Mouse (Mus musculus) heart, postnatal 36 days (tissue): ENCODE results near the gene Higd1c. TPM values are rescaled to one million over a fixed set of nuclear protein-coding genes. Genes with fewer than 3 reads are reported as not detected.
"Not testable (repeated sequence)": the region's sequence is repeated elsewhere in the genome, so short reads cannot be mapped to it uniquely, and the experiment has no call there.

Experiments used
- DNase-seq, 2 experiments: peaks; one replicate each; pipeline ENCODE4 v3.0.0; 2021 to 2022
- intact Hi-C: fragments of 180-260 bp; cut with DNase I; formaldehyde crosslinking; loops from one replicate; pipeline ENCODE4 v1.15.1; 2025
- total RNA-seq, 2 experiments: library from RNA; stranded (reverse); gene quantifications; 2 replicates each; pipeline ENCODE4 v1.2.3; 2021

Gene Higd1c
- total RNA-seq, 2 experiments from 2014 or later, result not detected

DNA sequence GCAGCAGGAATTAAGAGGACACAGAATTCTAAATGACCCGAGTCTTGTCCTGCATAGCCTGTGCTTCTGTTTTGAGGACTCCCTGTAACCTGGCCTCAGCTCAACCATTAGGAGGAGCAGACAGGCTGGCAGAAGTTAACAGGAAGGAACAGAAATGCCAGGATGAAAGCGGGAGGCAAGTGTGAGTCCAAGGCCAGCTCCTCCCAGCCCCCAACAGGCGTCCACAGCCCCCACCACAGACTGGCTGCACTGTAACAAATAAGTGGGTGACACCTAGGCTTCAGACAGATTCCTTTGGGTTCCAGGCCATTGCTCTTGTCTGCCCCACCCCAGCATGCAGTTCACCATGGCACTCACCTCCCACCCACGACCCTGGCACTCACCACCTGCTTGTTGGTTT is 38.5 kb downstream of the Higd1c start:
- intact Hi-C loops, result no loop called here
- DNase-seq, result no peak

DNA sequence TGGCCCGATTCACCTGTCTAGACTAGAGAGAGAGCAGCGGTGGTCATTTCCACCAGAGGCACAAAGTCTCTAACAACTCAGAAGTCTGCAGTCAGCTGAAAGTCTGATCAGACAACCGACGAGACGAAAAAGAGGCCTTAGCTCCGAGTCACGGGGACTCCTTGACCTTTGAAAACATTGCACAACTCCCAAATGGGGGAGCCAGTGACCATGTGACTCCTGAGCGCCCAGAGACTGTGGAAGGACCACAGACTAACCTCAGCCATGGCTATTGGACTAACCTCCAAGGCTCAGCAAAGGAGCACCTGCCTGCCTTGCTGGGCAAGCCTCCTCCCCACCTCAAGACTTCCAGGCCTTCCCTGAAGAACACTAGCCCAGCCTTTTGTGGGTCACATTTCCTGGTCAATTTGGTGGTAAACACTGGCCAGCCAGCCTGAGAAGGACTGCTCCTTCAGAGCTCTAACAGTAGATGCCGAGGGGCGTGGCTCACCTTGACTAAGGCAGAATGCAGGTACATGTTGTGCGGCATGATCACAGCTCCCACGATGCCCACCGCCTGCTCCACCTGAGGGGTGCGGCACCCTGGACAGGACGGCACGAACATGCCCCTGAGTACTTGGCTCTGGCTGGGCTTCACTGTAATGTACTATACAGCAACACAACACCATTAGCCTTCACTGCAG is 39.1 kb downstream of the Higd1c start:
- intact Hi-C loops, result no loop called here
- no peak for DNase-seq

DNA sequence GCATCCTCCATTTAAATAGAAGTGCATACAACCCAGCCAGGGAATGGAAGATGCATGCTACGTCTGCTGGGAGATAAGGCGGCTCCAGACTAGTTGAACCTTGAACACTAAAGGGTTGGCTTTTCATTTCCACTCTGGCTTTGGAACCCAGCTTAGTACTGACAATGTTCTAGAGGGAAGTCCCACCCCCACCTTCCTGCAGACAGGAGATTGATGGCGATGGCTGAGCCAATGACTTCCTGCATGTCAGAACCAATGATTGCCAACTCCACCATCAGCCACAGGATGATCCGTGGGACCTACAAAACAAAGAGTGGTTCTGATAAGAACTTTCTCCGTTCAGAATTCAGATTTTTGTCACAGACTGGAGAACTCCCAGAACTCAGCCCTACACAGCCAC is 41.7 kb downstream of the Higd1c start:
- intact Hi-C loops, result no loop called here
- DNase-seq, result no peak

DNA sequence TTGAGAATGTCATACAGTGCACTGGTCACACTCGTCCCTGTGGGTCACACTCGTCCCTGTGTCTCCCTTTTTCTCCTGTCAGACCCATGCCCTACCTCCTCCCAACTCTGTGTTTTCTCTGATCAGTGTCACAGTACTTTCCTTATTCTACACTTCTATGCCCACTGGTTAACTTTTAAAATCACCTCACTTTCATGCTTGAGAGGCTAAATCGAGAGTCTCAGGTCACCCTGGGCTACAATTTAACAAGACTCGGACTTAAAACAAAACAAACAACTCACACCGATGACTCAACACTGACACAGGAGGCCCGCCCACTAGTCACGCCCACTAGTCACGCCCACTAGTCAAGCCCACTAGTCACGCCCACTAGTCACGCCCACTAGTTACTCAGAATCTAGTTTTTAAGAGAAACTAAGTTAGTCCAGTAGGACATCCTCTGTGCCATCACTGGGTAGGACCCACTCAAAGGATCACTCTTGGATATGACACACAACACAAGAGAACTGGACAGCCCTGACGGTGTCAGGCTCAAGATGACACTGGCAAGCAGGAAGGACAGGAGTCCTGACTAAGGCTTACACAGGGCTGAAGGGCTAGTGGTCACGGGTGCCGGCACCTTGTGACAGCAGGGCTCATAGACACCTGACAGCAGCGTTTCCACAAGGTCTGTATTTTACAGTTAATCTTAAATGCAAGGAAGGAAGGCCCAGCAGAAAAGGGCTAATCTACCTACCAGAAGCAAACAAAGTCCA is 46.8 kb downstream of the Higd1c start:
- intact Hi-C loops, result no loop called here
- DNase-seq, result no peak

DNA sequence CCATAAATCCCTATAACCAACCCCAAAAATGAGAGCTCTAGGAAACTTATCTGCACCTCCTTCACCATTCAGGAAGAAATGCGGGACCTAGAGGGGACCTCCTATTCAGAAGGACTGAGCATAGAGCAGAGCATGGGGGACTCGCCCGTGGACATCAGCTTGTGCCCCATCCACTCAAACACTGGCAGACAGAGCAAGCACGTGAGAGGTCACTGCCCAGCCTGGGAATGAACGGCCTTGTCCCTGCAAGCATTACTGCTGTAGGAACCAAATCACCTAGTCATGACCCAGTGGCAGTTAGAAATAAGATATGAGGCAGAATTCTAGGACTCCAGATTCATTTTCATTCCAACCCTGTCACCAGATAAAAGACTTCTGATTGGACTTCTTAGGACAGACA is 47.4 kb downstream of the Higd1c start:
- intact Hi-C loops, result no loop called here

DNA sequence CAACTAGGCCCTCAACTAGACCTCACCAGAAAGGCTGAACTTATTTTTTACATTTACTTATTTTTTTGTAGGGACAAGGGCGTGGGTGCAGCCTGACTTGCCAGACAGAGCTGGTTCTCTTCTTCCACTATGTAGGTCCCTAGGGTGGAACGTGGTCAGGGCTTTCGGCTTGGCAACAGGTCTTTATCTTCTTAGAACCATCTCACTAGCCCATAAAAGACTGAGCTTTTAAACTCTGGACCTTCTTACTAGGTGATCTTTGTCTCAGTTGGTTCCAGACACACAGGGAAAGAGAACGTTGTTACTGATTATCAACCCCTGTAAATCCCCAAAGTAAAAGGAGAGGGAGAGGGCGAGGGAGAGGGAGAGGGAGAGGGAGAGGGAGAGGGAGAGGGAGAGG is 49.0 kb downstream of the Higd1c start:
- intact Hi-C loops, result no loop called here
- DNase-seq, result no peak

More for the DNA sequence above, 47.4 kb downstream of the Higd1c start:
- no peak for DNase-seq

DNA sequence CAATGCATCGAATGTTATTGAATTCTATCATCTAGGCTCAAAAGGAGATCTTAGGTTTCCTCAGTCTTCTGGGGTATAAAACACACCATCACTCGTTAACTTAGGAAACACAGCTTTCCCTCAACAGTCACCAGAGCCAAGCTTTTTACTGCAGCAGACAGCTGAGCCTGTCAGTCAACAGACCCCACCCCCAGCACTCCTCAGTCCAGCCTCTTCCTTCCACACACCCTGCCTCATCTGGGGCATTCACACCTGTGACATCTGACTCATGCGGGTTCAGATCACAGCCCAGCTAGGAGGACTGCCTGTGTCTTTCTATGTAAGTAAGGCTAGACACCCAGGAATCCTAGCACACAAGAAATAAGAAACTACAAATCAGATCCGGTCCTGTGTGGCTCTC is 49.7 kb downstream of the Higd1c start:
- no peak for DNase-seq
- intact Hi-C loops, result no loop called here

DNA sequence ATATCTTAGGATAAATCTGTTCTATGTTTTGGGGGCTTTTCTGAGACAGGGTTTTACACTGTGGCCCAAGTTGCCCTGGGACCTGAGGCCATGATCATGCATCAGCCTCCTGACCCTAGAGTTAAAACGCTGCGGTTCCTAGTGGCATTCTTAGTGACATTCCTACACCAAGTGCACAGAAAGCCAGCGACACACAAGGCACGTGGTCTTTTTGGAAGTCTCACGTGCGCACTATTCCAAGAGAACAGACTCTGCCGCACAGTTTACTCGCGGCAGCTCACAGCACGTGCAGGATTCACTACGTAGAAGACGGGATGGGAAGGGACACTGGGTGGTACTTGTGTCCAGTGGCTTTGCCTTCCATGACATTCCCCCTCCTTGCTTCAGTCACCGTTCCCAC is 50.6 kb downstream of the Higd1c start:
- intact Hi-C loops, result no loop called here
- DNase-seq, result no peak

DNA sequence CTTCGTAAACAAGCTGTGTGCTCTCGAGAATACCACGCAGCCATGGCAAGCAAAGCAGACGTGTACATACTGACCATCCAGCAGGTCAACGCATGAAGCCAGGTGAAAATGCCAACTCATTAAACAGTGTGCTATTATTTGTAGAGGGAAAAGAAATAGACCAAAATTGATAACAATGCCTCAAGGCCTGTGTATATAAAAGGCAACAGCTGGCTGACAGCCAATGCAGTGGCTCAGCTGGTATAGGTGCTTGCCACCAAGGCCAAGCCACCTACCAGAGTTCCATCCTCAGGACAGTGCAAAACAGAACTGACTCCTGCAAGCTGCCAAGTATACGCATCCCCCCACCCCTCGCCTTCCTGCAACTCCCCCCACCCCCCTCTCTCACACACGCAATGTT is 51.3 kb downstream of the Higd1c start:
- no peak for DNase-seq
- intact Hi-C loops, result no loop called here

DNA sequence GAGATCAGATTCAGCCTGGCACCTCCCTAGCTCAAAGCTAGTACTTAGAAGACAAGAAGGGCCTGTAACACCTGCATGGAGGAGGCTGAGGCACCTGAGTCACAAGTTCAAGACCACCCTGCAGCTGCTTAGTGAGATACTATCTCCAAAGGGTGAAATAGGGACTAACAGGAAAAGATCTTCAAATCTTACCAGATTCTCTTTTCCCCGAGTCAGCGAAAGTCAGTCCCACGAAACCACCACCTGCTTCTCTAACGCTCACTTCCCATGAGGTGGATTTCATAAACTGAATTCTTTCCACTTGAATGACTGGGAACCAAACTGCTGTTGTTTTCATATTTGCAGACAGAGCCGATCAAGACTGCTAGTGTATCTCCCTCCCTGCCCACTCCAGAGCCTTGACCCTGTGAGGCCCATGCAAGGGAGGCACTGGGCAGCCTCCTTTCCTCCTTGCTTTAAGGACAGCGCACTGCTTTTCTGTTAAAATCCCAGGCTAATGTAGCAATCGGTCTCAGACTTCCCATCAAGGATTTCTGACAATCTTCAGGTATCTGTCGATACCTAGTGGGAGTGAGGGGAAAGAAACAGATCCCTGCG is 53.6 kb downstream of the Higd1c start:
- intact Hi-C loops, result no loop called here
- no peak for DNase-seq

DNA sequence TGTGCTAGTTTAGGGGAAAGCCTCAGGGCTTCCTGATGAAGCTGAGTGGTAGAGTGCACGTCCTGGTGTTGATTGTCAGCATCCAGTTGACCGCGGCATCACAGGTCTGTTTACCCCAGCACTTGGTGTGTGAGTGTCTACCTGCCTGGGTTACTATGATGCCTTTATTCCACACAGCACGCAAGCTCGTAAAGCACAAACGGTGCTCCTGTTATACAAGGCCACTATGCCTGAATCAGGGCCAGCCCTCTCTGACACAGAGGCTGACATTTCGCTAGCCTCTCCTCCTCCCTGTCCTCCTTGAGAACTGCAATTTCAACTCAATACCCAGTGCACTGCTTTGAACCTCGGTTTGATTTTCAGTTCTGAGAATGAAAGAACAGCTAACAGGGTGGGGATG is 55.0 kb downstream of the Higd1c start:
- DNase-seq, result no peak
- intact Hi-C loops, result no loop called here

DNA sequence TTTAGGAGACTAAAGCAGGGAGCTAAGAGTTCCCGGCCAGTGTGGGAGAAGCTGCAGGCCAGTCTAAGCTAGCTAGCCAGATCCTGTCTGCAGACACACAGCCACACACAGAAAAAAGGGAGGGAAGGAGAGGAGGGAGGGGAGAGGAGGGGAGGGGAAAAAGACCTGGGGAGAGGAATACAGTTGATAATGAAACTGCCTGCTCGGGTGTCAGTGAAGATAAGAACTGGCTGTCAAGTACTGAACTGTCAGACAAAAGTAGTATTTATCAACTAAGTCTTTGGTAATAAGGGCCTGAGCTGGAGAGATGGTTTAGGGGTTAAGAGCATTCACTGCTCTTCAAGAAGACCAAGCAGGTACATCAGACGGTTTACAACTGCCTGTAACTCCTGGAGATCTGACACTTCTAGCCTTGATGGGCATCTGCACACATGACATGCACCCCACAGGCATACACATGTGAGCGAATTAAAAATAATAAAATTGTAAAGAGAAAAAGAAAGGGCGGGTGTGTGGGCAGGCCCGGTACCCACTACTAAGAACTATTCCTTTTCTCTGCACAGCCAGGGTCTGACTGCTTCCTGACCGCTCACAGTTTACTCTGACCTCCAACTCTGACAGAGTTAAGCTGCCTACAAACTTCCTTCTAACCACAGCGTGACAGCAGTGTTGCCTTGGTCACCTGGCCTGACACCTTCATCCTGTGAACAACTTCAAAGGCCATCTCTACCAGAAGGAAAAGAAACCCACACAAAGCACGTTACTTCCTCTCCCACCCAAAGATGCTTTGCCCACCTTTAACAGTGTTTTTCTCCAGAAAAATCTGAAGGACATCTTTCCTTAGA is 55.8 kb downstream of the Higd1c start:
- intact Hi-C loops, result no loop called here
- no peak for DNase-seq

DNA sequence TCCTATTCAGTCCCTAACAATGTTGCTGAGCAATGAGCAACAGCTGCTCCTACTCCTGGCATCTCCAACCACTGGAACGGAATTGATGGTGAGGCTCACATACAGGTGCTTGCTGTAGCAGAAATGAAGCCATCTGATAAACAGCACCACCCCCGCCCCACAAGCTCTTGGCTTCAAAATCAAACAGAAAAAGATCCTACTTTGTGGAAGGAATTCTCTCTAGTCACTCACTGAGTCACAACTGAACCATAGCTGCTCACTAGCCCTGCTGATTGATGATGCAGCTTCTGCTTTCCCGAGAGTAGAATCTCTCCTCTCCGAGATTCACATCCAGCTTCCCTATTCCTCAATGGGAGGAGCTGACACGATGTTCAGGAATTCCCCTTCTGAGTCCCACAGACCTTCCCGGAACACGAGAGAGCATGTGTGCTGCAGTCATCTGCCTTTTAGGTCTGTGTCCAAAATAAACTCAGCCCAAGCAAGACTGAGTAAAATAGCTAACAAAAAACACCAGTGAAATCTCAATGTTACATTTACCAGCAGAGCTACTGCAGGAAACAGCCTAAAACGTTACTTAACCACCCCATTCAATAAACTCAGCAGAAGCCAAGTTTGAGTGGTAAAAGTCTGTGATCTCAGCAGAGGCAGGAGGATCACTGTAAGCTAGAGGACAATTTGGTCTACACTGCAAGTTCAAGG is 56.9 kb downstream of the Higd1c start:
- intact Hi-C loops, result no loop called here
- no peak for DNase-seq

DNA sequence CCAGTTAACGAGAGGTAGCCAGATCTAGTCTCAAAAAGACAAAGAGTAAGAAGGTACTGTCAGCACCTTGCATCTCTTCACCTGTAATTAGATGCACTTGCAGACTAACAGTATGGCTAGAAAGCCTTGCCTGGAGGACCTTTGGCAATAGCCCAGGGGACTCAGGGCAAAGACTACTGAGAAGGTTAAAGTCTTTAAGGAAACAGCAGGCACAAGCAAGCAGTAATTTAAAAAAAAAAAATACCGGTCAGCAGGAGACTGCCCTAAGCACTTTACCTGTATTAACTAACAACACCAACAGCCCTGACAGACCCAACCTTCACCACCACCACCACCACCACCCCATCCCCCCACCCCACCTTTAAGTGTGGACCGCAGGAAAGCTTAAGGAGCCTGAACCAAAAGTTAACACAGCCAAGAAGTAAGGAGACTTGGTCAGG is 57.4 kb downstream of the Higd1c start, which contains the start of gene Gm5475:
TSS of gene Gm5475 (plus strand) at position 390 of the 440 bp plus-strand sequence.
- DNase-seq, intact Hi-C loops: not testable (repeated sequence)

DNA sequence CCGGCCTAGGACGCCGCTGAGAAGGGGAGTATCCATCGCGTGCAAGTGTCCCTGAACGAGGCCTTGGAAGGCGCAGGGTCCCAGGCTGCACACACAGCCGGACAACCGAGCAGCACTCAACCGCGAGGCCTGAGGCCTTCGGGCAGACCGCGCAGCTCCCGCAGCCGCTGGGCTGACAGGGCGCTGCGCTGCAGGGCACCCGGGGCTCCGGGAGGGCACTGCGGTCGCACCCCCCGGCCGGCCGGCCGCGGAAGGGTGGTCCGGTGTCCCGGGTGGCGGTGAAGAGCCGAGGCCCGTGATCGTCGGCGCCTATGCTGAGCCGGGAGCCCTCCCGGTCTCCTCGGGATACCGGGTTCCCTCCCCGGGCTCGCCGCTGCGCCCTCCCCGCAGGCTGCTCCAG is 58.1 kb downstream of the Higd1c start:
- intact Hi-C loops, result no loop called here
- peak in 1 of 2 experiments; percentile 31 for DNase-seq

DNA sequence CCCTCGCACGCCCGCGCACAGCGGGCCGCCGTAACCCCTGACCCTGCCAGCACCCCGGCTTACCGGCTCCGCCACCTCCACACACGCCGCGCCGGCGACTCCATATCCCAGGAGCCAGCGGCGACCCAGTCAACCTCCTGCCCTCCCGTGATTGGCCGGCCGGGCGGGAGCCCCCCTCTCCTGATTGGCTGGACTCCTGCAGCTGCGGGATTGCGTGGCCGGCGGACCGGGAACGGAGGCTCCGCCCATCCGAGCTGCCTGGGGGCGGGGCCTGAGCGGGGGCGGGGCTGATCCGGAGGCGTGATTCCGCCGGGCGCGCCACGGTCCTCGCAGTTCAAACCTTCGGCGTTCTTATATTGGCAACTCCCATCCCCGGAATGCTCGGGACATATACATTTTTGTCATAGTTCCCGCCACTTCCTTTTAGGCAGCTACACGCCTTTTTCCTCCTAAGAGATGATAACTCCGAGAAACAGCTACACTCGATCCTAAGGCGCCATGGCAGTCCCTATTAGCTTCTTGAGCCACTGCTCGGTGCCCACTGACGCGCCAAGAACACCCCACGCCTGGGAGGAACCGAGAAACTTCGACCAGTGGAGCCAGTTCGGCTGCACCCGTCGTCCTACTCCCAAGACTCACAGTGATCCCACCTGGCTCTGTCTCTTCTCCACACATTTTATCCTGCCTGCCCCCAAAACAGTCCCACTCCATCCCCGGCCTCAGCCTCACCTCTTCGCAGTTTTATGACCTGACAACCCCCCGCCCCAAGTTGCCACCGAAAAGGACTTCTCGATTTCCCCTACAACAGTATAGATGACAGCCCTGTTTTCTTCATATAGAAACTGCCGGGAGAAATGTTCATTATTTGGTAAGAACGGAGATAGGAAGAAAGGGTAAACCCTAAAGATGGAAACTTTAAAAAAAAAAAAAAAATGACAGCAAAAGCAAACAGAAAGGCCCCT is 58.8 kb downstream of the Higd1c start:
- intact Hi-C loops, result no loop called here
- peak; percentile 94 to 95 for DNase-seq

DNA sequence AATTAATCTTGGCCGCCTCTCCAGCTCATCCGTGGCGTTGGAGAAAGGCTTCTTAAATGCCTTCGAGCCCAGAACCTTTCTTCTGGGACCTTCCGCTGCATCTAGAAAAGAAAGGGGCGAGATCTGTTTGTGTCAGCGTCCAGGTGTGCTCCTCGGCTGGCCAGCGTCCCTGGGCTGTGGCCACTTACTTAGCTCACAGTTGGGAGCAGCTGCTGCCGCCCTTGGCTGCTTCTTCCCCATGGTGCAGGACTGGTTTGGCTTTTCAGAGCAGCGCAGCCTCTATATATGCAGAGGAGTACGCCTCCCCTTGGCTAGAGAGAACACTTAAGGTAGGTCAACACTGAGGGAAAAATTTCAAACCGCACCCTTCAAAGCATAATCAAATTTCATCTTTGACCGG is 59.6 kb downstream of the Higd1c start:
- DNase-seq, result no peak
- intact Hi-C loops, result no loop called here

DNA sequence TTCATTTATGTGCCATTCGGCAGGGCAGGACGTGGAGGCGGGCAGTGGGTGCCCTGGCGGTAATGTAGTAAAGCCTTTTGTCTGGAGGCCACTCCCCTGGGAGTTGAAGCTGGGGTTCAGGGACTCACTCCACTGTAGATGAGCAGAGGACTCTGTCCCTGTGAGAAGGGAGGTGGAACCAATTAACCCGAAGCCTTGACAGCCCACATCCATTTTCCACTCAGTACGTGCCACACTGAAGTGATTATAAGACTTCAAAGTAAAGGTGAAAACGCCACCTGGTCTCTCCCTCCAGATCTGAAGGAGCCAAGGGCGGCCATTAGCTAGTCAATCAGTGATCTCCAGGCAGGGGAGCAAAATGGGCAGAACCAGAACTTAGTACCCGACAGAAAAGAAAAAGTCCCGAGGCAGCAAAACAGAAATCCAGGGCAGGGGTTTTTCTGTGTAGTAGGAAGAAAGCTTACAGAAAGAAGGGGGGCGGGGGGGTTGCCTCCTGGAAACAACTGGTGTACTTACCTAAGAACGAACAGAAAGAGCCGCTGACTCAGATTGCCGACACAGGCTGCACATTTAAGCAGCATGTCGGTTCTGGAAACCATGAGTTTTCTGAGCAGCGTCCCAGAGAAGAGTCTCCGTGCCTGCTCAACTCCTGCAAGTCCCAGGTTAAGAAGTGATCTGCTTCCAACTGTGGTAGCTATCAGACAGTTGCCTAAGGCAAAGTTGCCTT is 60.2 kb downstream of the Higd1c start, which contains the start of gene Slc11a2:
TSS of gene Slc11a2 (minus strand) at position 677 of the 727 bp plus-strand sequence.
- DNase-seq, result no peak
- intact Hi-C loops, result no loop called here
